Mouse (Mus musculus) midbrain, embryonic 11.5 days (tissue): ENCODE data around the gene Bmper. TPM values are rescaled to one million over a fixed set of nuclear protein-coding genes. Genes with fewer than 3 reads are reported as not detected.
A peak's percentile ranks its signal among the peaks of the same experiment; 100 is the strongest.

Source experiments
- ATAC-seq: fragments of 200-750 bp; cut with Nextera tagmentation; 2 replicates; pipeline ENCODE4 v1.8.0; 2017; ENCODE audit warnings: moderate TSS enrichment, moderate library complexity; ENCODE audit not compliant: low FRiP score
- DNase-seq: peaks from one replicate; pipeline ENCODE4 v3.0.0; 2015; ENCODE audit warnings: low spot score; ENCODE audit errors: missing footprints
- H3K27ac ChIP-seq: fragments of 300-500 bp; sonication (generic); 2 replicates; pipeline ENCODE4 v1.5.1; 2014; ENCODE audit warnings: low read depth, low read length
- H3K27me3 ChIP-seq: fragments of 300-500 bp; sonication (generic); 2 replicates; pipeline ENCODE4 v1.6.1; 2014; ENCODE audit warnings: mild to moderate bottlenecking, low read length, moderate library complexity, mixed read lengths; ENCODE audit not compliant: control insufficient read depth, insufficient read depth
- H3K36me3 ChIP-seq: fragments of 300-500 bp; sonication (generic); 2 replicates; pipeline ENCODE4 v1.6.1; 2014; ENCODE audit warnings: mild to moderate bottlenecking, low read length, moderate library complexity, mixed read lengths; ENCODE audit not compliant: control insufficient read depth, insufficient read depth
- H3K4me1 ChIP-seq: fragments of 300-500 bp; sonication (generic); 2 replicates; pipeline ENCODE4 v1.6.1; 2014; ENCODE audit warnings: low read length; ENCODE audit not compliant: control insufficient read depth, insufficient read depth
- H3K4me2 ChIP-seq: fragments of 300-500 bp; sonication (generic); 2 replicates; pipeline ENCODE4 v1.6.1; 2014; ENCODE audit warnings: mild to moderate bottlenecking, moderate library complexity
- H3K4me3 ChIP-seq: fragments of 300-500 bp; sonication (generic); 2 replicates; pipeline ENCODE4 v1.5.1; 2014; ENCODE audit warnings: low read depth, low read length
- H3K9ac ChIP-seq: fragments of 300-500 bp; sonication (generic); 2 replicates; pipeline ENCODE4 v1.6.1; 2014; ENCODE audit warnings: low read length
- H3K9me3 ChIP-seq: fragments of 300-500 bp; sonication (generic); 2 replicates; pipeline ENCODE4 v1.6.1; 2016; ENCODE audit warnings: low read length; ENCODE audit not compliant: control insufficient read depth
- WGBS: fragments of 180-500 bp; shearing (Covaris S2); extraction: QIAGEN DNeasy Blood & Tissue Kit; methylation state at CpG from one replicate; pipeline ENCODE4 v1.1.7; 2014; 5-methylcytosine and 5-hydroxymethylcytosine counted together
- polyA plus RNA-seq: library from polyadenylated mRNA; unstranded; fragments of >200 nt; fragmentation: Nextera tagmentation; extraction: Ambion mirVana; gene quantifications from 2 replicates; pipeline ENCODE4 v1.2.1, GENCODE M21; 2014

The Bmper gene
- polyA plus RNA-seq, 1 experiment from 2014 or later, result 2.7 TPM

- peak; percentile 78 for ATAC-seq
- Histone ChIP-seq H3K36me3 (no peaks in the 10 kb centered on the region), H3K4me3 (no peak overlapping the region), H3K9me3 (no peaks in the 10 kb centered on the region), H3K4me1 (peaks cover 3% of the 10 kb centered on the region; the same call in 1 of the 2 replicates), H3K9ac (no peak overlapping the region), H3K4me2 (no peak overlapping the region), H3K27me3 (no peaks in the 10 kb centered on the region), H3K27ac (no peak overlapping the region)
- DNase-seq, result peak; percentile 98
- WGBS, result 5% methylated on average over 5 of the region's 5 CpGs
Observed at GRCm38 (mm10) chr9:23250026-23250425, 27.1 kb downstream of the Bmper start.

DNA sequence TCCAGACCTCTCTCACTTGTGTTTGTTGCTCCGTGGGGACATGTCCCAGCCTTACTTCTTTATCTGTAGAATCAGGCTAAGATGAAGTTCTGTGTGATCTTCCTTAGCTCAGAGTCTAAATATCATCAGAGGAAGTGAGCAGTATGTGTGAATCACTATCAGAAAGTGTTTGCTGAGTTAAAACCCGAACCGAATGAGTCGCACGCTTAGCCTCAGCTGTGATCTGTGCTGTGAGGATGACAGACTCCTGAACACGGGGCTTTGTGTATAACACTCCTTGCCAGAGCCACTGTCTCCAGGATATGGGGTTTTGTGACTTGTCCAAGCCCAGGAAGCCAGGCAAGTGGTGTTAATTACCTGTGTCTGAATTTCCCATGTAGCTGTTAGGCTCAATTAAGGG lies 28.1 kb downstream of the Bmper start:
- Histone ChIP-seq H3K4me2 (no peak overlapping the region), H3K4me1 (peaks cover 3% of the 10 kb centered on the region; the same call in 1 of the 2 replicates), H3K9me3 (no peaks in the 10 kb centered on the region), H3K9ac (no peak overlapping the region), H3K4me3 (no peak overlapping the region), H3K36me3 (no peaks in the 10 kb centered on the region), H3K27ac (no peak overlapping the region), H3K27me3 (no peaks in the 10 kb centered on the region)
- WGBS, result 89% methylated on average over 6 of the region's 6 CpGs
- peak; percentile 2 for DNase-seq
- ATAC-seq, result no peak

DNA sequence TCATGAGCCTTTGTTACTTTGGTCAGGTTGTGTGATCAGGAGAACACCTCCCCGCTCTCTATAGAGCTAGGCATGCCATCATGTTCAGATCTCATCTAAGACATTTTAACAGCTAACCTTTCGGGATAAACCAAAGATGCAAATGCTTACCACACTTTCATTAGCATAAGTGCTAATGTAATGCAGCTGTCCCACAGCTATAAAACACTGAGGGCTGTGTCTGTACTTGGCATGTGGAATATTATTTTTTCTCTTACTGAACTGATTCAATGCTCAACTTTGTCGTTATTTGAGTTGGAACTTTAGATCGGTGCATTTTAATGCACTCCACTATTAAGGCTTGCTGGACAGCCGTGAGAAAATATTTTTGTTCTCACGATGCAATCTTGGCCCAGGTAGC lies 30.7 kb downstream of the Bmper start:
- 92% methylated on average over 6 of the region's 6 CpGs for WGBS
- no peaks in the 10 kb centered on the region for H3K27me3 ChIP-seq
- no peak overlapping the region for H3K27ac ChIP-seq
- no peak overlapping the region for H3K4me3 ChIP-seq
- H3K36me3 ChIP-seq, result no peaks in the 10 kb centered on the region
- DNase-seq, result no peak
- no peak overlapping the region for H3K4me2 ChIP-seq
- no peak for ATAC-seq
- no peaks in the 10 kb centered on the region for H3K9me3 ChIP-seq
- H3K9ac ChIP-seq, result no peak overlapping the region
- peaks cover 3% of the 10 kb centered on the region; the same call in 1 of the 2 replicates for H3K4me1 ChIP-seq

- Histone ChIP-seq H3K4me3 (peak overlapping the region; percentile 14), H3K36me3 (no peaks in the 10 kb centered on the region), H3K27ac (no peak overlapping the region), H3K9ac (peak overlapping the region; percentile 22; the same call in 1 of the 2 replicates), H3K4me2 (peak overlapping the region; percentile 34), H3K4me1 (peaks cover 3% of the 10 kb centered on the region; the same call in 1 of the 2 replicates), H3K27me3 (no peaks in the 10 kb centered on the region), H3K9me3 (no peaks in the 10 kb centered on the region)
- WGBS, result 39% methylated on average over 37 of the region's 37 CpGs
- DNase-seq (no peak), ATAC-seq (peak; percentile 25; the same call in 1 of the 2 replicates)
Observed at GRCm38 (mm10) chr9:23254237-23255214, 31.6 kb downstream of the Bmper start.

DNA sequence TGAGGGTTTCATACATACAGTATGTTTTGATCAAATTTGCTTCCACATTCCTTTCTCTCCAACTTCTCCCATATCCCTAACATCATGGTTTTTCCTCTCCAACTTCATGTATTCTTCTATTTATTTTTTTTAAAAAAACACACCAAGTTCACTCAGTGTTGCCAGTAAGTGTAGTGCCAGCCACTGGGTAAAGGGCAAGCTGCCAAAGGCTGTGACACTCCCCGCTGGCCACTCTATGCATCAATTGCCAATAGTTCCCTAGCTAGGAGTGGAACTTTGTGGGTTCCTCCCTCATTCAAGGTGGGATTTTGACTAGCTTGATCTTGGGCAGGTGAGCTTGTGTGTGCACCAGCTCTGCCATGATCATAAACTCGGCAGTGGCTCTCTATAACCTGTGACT lies 33.0 kb downstream of the Bmper start:
- no peaks in the 10 kb centered on the region for H3K9me3 ChIP-seq
- H3K27me3 ChIP-seq, result no peaks in the 10 kb centered on the region
- peaks cover 3% of the 10 kb centered on the region; the same call in 1 of the 2 replicates for H3K4me1 ChIP-seq
- DNase-seq (no peak), ATAC-seq (no peak)
- H3K4me3 ChIP-seq, result no peak overlapping the region
- no peak overlapping the region for H3K9ac ChIP-seq
- WGBS, result 89% methylated on average over 2 of the region's 2 CpGs
- no peak overlapping the region for H3K27ac ChIP-seq
- H3K36me3 ChIP-seq, result no peaks in the 10 kb centered on the region
- H3K4me2 ChIP-seq, result no peak overlapping the region

DNA sequence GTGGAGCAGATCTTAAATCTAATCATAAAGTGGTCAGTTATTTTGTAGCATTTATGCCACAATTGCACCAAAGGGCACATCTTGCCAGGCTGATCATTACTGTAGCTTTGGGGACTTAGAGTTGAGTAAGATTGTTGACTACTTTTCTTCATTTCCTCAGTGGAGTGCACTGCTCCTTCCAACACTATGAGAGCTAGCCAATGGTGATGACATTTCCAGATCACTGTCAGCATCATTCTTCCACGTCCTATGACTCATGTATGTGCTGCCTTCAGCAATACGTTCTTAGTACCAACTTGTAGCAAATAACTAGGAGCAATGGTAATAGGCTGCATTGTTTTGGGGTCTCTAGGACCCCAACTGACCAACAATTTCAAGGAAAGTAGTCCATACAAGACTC lies 33.7 kb downstream of the Bmper start:
- H3K4me3 ChIP-seq, result no peak overlapping the region
- 94% methylated on average over 2 of the region's 2 CpGs for WGBS
- no peak overlapping the region for H3K27ac ChIP-seq
- H3K4me1 ChIP-seq, result peaks cover 3% of the 10 kb centered on the region; the same call in 1 of the 2 replicates
- H3K4me2 ChIP-seq, result no peak overlapping the region
- no peaks in the 10 kb centered on the region for H3K27me3 ChIP-seq
- no peak overlapping the region for H3K9ac ChIP-seq
- no peaks in the 10 kb centered on the region for H3K36me3 ChIP-seq
- no peak for ATAC-seq
- H3K9me3 ChIP-seq, result no peaks in the 10 kb centered on the region
- DNase-seq, result no peak

DNA sequence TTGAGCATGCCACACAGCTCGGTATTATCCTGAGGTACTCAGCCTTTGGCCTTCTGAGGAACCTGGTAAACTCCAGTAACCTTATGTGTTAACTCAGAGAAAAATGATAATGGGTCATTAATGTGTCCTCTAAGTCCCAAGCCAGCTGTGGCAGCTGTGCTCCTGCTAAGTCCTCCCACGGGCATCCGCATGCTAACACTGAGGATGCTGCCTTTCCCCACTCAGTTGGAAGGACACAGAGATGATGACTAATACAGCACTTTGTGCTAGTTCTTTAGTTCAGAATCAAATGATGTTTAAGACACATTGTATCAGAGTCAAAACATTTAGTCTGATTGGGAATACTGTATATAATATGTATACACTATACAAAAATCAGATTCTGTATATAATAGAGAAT lies 39.0 kb downstream of the Bmper start:
- DNase-seq, result no peak
- Histone ChIP-seq H3K36me3 (no peaks in the 10 kb centered on the region), H3K9ac (no peak overlapping the region), H3K4me3 (no peak overlapping the region), H3K4me2 (no peak overlapping the region), H3K27me3 (no peaks in the 10 kb centered on the region), H3K9me3 (no peaks in the 10 kb centered on the region), H3K4me1 (no peaks in the 10 kb centered on the region), H3K27ac (no peak overlapping the region)
- 91% methylated on average over 3 of the region's 3 CpGs for whole genome bisulfite sequencing
- ATAC-seq, result no peak

GRCm38 (mm10) chr9:23262851-23263250 lies 40.0 kb downstream of the Bmper start:
- H3K27ac ChIP-seq, result no peak overlapping the region
- no peak overlapping the region for H3K4me2 ChIP-seq
- WGBS, result 83% methylated on average over 7 of the region's 7 CpGs
- no peaks in the 10 kb centered on the region for H3K4me1 ChIP-seq
- no peak overlapping the region for H3K9ac ChIP-seq
- H3K27me3 ChIP-seq, result no peaks in the 10 kb centered on the region
- DNase-seq (no peak), ATAC-seq (no peak)
- H3K36me3 ChIP-seq, result no peaks in the 10 kb centered on the region
- H3K4me3 ChIP-seq, result no peak overlapping the region
- no peaks in the 10 kb centered on the region for H3K9me3 ChIP-seq

DNA sequence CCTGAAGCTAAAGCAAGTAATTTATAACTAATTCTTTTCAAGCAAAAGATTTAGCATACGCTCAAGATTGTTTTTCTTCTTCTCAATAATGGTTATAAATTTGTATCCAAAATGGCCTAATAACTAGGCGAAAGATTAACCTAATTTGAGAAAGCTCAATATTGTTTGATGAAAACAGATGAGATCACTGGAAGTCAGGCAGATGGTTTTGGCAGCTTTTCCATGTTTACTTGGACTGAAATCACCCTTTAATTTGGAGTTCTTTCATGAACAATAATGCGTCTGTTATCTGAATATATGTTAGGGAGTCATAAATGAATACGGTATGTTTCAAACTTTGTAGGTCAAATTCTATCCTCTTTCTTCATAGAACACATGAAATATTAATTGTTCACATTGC lies 41.6 kb downstream of the Bmper start:
- Histone ChIP-seq H3K27me3 (no peaks in the 10 kb centered on the region), H3K4me3 (no peak overlapping the region), H3K36me3 (no peaks in the 10 kb centered on the region), H3K4me1 (no peaks in the 10 kb centered on the region), H3K9me3 (no peaks in the 10 kb centered on the region), H3K27ac (no peak overlapping the region), H3K9ac (no peak overlapping the region), H3K4me2 (no peak overlapping the region)
- no peak for DNase-seq
- no peak for ATAC-seq
- WGBS, result 93% methylated on average over 4 of the region's 4 CpGs
